ENCODE assay signal across 33 mouse cellular contexts in genomic region chr6:43349083-43349482, GRCm38 (mm10). TPM values are rescaled to one million over a fixed set of nuclear protein-coding genes. Genes with fewer than 3 reads are reported as not detected.
DNase-seq lines count a peak whose midpoint lies in the region; ATAC-seq and TF ChIP-seq lines count a peak whose summit lies in the region.
"Had no signal": no experiment of that assay in that cellular context is flagged by ENCODE, and none has a peak within 500 bp of the region (broad histone marks: within the 10 kb centered on the region; RNA-seq: fewer than 3 reads in every experiment).

No protein-coding gene starts in this region.

- WGBS in kidney, embryonic 16.5 days = 77% methylated on average over 4 of the region's 4 CpGs
- WGBS in thymus, adult 2 months = 17% methylated on average over 4 of the region's 4 CpGs

- TF ChIP-seq CTCF in thymus, adult 2 months (IDR thresholded peaks at IDR 0.05; ENCODE audit: borderline replicate concordance, control insufficient read depth, extremely low read depth, insufficient read depth, low read length, poor library complexity) = no peak

- no peak overlapping the region for H3K9ac ChIP-seq in kidney, embryonic 16.5 days (replicated peaks; ENCODE audit: low read length)
- H3K9ac ChIP-seq: embryonic facial prominence, embryonic 13.5 days; forebrain, embryonic 12.5 days; forebrain, embryonic 15.5 days; hindbrain, embryonic 12.5 days; hindbrain, embryonic 15.5 days had no signal

- no peak overlapping the region for H3K4me3 ChIP-seq in kidney, embryonic 16.5 days (ENCODE audit: low read length)
- H3K4me3 ChIP-seq in thymus, adult 2 months (ENCODE audit: control insufficient read depth, insufficient read depth, low read length) = no peak overlapping the region
- H3K4me3 ChIP-seq: embryonic facial prominence, embryonic 10.5 days; embryonic facial prominence, embryonic 13.5 days; erythroblast, embryonic 14.5 days; forebrain, embryonic 12.5 days; forebrain, embryonic 15.5 days; gastrocnemius, adult 2 months; hindbrain, embryonic 12.5 days; hindbrain, embryonic 15.5 days had no signal

- no peaks in the 10 kb centered on the region for H3K9me3 ChIP-seq in kidney, embryonic 16.5 days (ENCODE audit: low read length)
- H3K9me3 ChIP-seq: embryonic facial prominence, embryonic 10.5 days; embryonic facial prominence, embryonic 13.5 days; forebrain, embryonic 12.5 days; forebrain, embryonic 15.5 days; hindbrain, embryonic 12.5 days; hindbrain, embryonic 15.5 days had no signal

- no peak for TF ChIP-seq POLR2A in thymus, adult 2 months (IDR thresholded peaks at IDR 0.05; ENCODE audit: control insufficient read depth, extremely low read depth, insufficient read depth, low read length, poor library complexity)

- no peak overlapping the region for H3K4me2 ChIP-seq in kidney, embryonic 16.5 days (replicated peaks; ENCODE audit: low read depth, low read length)
- H3K4me2 ChIP-seq: embryonic facial prominence, embryonic 13.5 days; forebrain, embryonic 12.5 days; forebrain, embryonic 15.5 days; heart, embryonic 11.5 days; hindbrain, embryonic 12.5 days; hindbrain, embryonic 15.5 days had no signal

- peak; percentile 80 for ATAC-seq in CD4-positive, CD25-positive, alpha-beta regulatory T cell, adult 4 months
- ATAC-seq in common myeloid progenitor, adult 5-6 weeks (replicated peaks; ENCODE audit: low read depth, poor library complexity, severe bottlenecking) = 0 out of 2 replicates have a peak, but pooled peaks have one; percentile 36
- ATAC-seq in monocyte, adult 5-6 weeks (replicated peaks; ENCODE audit: insufficient number of reproducible peaks, low FRiP score, low TSS enrichment, poor library complexity, severe bottlenecking) = 0 out of 2 replicates have a peak, but pooled peaks have one; percentile 31
- ATAC-seq in kidney, embryonic 16.5 days (ENCODE audit: low FRiP score, low TSS enrichment) = no peak
- ATAC-seq: forebrain, embryonic 15.5 days; intestine, embryonic 16.5 days had no signal

- no peak overlapping the region for H3K27ac ChIP-seq in kidney, embryonic 16.5 days (ENCODE audit: low read length)
- no peak overlapping the region for H3K27ac ChIP-seq in thymus, adult 2 months (ENCODE audit: control insufficient read depth, insufficient read depth, low read length)
- H3K27ac ChIP-seq: embryonic facial prominence, embryonic 10.5 days; embryonic facial prominence, embryonic 13.5 days; forebrain, embryonic 12.5 days; forebrain, embryonic 15.5 days; gastrocnemius, adult 2 months; hindbrain, embryonic 12.5 days; hindbrain, embryonic 15.5 days had no signal

- DNase-seq in CD4-positive helper T cell, adult 2 months (ENCODE audit: low read depth, low spot score) = peak; percentile 4
- no peak for DNase-seq in thymus, adult 2 months
- DNase-seq in adrenal gland, adult 8-10 months = no peak
- DNase-seq: adrenal gland, adult 2 months; adrenal gland, postnatal 25 days; cerebellum, adult 18-20 months; cerebellum, adult 9-11 months; cerebellum, postnatal 25 days; embryo, embryonic 11 days; gastrocnemius, adult 2 months; gastrocnemius, postnatal 14 days; heart, adult 11 months; kidney, adult 2 months had no signal

- H3K4me1 ChIP-seq in kidney, embryonic 16.5 days (ENCODE audit: insufficient read depth, low read length) = 0 out of 2 replicates have a peak, but pooled peaks cover 2% of the 10 kb centered on the region
- H3K4me1 ChIP-seq in thymus, adult 2 months (replicated peaks; ENCODE audit: control insufficient read depth, insufficient read depth, low read length) = peaks cover 2% of the 10 kb centered on the region
- H3K4me1 ChIP-seq: embryonic facial prominence, embryonic 10.5 days; embryonic facial prominence, embryonic 13.5 days; forebrain, embryonic 12.5 days; forebrain, embryonic 15.5 days; hindbrain, embryonic 12.5 days; hindbrain, embryonic 15.5 days had no signal

- no peaks in the 10 kb centered on the region for H3K27me3 ChIP-seq in kidney, embryonic 16.5 days (ENCODE audit: insufficient read depth, low read length)
- H3K27me3 ChIP-seq in thymus, adult 2 months (ENCODE audit: control insufficient read depth, insufficient read depth, low read length) = no peaks in the 10 kb centered on the region
- H3K27me3 ChIP-seq: embryonic facial prominence, embryonic 13.5 days; forebrain, embryonic 12.5 days; forebrain, embryonic 15.5 days; hindbrain, embryonic 12.5 days; hindbrain, embryonic 15.5 days had no signal

- H3K36me3 ChIP-seq in kidney, embryonic 16.5 days (ENCODE audit: insufficient read depth, low read length) = no peaks in the 10 kb centered on the region
- H3K36me3 ChIP-seq in thymus, adult 2 months (ENCODE audit: control insufficient read depth, insufficient read depth, low read length) = no peaks in the 10 kb centered on the region
- H3K36me3 ChIP-seq: embryonic facial prominence, embryonic 10.5 days; embryonic facial prominence, embryonic 13.5 days; forebrain, embryonic 12.5 days; forebrain, embryonic 15.5 days; hindbrain, embryonic 12.5 days; hindbrain, embryonic 15.5 days had no signal

RNA-seq across cellular contexts. Expression of gene Nobox, which starts 39.7 kb away (rescaled TPM):
- not detected for polyA plus RNA-seq in CD4-positive, CD25-positive, alpha-beta regulatory T cell, adult 4 months (2017; shearing (Covaris generic))
- total RNA-seq in common myeloid progenitor, adult 5-6 weeks (2017) = not detected in 2 replicates
- total RNA-seq in monocyte, adult 5-6 weeks (2017) = not detected in 3 replicates
- polyA plus RNA-seq in kidney, embryonic 16.5 days (2015; fragmentation: Nextera tagmentation; extraction: Ambion mirVana) = 0.19 TPM in 1 of 2 replicates, not detected in the other
- polyA plus RNA-seq in thymus, adult 2 months (2012; rRNA removed) = 0.09 and 0.14 TPM in 2 replicates
- total RNA-seq in adrenal gland, adult 8-10 months (2022) = under 1 TPM in 2 of 4 experiments, not detected in 2; 0.12 to 0.18 TPM
- total RNA-seq: adrenal gland, adult 2 months; adrenal gland, postnatal 25 days; ES-E14; gastrocnemius, adult 2 months; gastrocnemius, postnatal 14 days; gastrocnemius, postnatal 4 days; heart, adult 8-10 months; heart, postnatal 25 days; hematopoietic stem cell, adult 5-6 weeks had no signal
- polyA plus RNA-seq: adrenal gland, adult 2 months; brain, embryonic 14.5 days; embryonic facial prominence, embryonic 10.5 days; embryonic facial prominence, embryonic 13.5 days; erythroblast, embryonic 14.5 days; forebrain, embryonic 12.5 days; forebrain, embryonic 15.5 days; heart, embryonic 11.5 days; heart, postnatal 0 days; hindbrain, embryonic 12.5 days; hindbrain, embryonic 15.5 days; intestine, embryonic 16.5 days had no signal
